ENCODE assay signal across 8 mouse cellular contexts in genomic region chr9:92249987-92250772, GRCm38 (mm10). TPM values are rescaled to one million over a fixed set of nuclear protein-coding genes. Genes with fewer than 3 reads are reported as not detected.
DNase-seq lines count a peak whose midpoint lies in the region; ATAC-seq and TF ChIP-seq lines count a peak whose summit lies in the region.

No protein-coding gene starts in this region.

- peak overlapping the region; percentile 65 for H3K27ac ChIP-seq in forebrain, embryonic 11.5 days (ENCODE audit: low read depth, low read length)
- peak overlapping the region; percentile 98 for H3K27ac ChIP-seq in heart, embryonic 16.5 days (ENCODE audit: low read length)
- peak overlapping the region; percentile 84 for H3K27ac ChIP-seq in liver, embryonic 15.5 days (replicated peaks)
- H3K27ac ChIP-seq in neural tube, embryonic 11.5 days (ENCODE audit: low read depth, low read length) = peak overlapping the region; percentile 70
- peak overlapping the region; percentile 96 for H3K27ac ChIP-seq in stomach, embryonic 16.5 days (ENCODE audit: low read length)

- peaks cover 16% of the 10 kb centered on the region for H3K9me3 ChIP-seq in E14TG2a.4 (ENCODE audit: low read length)
- no peaks in the 10 kb centered on the region for H3K9me3 ChIP-seq in forebrain, embryonic 11.5 days (ENCODE audit: control insufficient read depth, low read length)
- H3K9me3 ChIP-seq in heart, embryonic 16.5 days (replicated peaks; ENCODE audit: control insufficient read depth, low read length) = no peaks in the 10 kb centered on the region
- H3K9me3 ChIP-seq in liver, embryonic 15.5 days (replicated peaks) = no peaks in the 10 kb centered on the region
- H3K9me3 ChIP-seq in neural tube, embryonic 11.5 days (ENCODE audit: control insufficient read depth, low read length) = no peaks in the 10 kb centered on the region
- no peaks in the 10 kb centered on the region for H3K9me3 ChIP-seq in stomach, embryonic 16.5 days (replicated peaks; ENCODE audit: control insufficient read depth, low read length)

- H3K4me3 ChIP-seq in E14TG2a.4 (replicated peaks; ENCODE audit: low read length) = peak overlapping the region; percentile 83
- peak overlapping the region; percentile 52 for H3K4me3 ChIP-seq in forebrain, embryonic 11.5 days (ENCODE audit: low read depth, low read length)
- H3K4me3 ChIP-seq in heart, embryonic 16.5 days (ENCODE audit: low read length) = peak overlapping the region; percentile 84
- H3K4me3 ChIP-seq in liver, embryonic 15.5 days (replicated peaks) = peak overlapping the region; percentile 63
- peak overlapping the region; percentile 49 for H3K4me3 ChIP-seq in neural tube, embryonic 11.5 days (ENCODE audit: low read depth, low read length)
- peak overlapping the region; percentile 67 for H3K4me3 ChIP-seq in stomach, embryonic 16.5 days (replicated peaks; ENCODE audit: low read length)

- H3K4me2 ChIP-seq in forebrain, embryonic 11.5 days (ENCODE audit: low read depth, low read length, severe bottlenecking) = peak overlapping the region; percentile 54
- peak overlapping the region; percentile 82 for H3K4me2 ChIP-seq in heart, embryonic 16.5 days (ENCODE audit: low read depth, low read length)
- H3K4me2 ChIP-seq in liver, embryonic 15.5 days = peak overlapping the region; percentile 70
- H3K4me2 ChIP-seq in neural tube, embryonic 11.5 days (ENCODE audit: low read depth) = peak overlapping the region; percentile 66
- H3K4me2 ChIP-seq in stomach, embryonic 16.5 days (ENCODE audit: low read depth, low read length) = peak overlapping the region; percentile 58

- H3K36me3 ChIP-seq in E14TG2a.4 (ENCODE audit: insufficient read depth, low read length) = no peaks in the 10 kb centered on the region
- no peaks in the 10 kb centered on the region for H3K36me3 ChIP-seq in forebrain, embryonic 11.5 days (ENCODE audit: control insufficient read depth, insufficient read depth, low read length)
- no peaks in the 10 kb centered on the region for H3K36me3 ChIP-seq in heart, embryonic 16.5 days (ENCODE audit: control insufficient read depth, insufficient read depth)
- H3K36me3 ChIP-seq in liver, embryonic 15.5 days (replicated peaks) = no peaks in the 10 kb centered on the region
- no peaks in the 10 kb centered on the region for H3K36me3 ChIP-seq in neural tube, embryonic 11.5 days (ENCODE audit: control insufficient read depth, insufficient read depth, low read length)
- no peaks in the 10 kb centered on the region for H3K36me3 ChIP-seq in stomach, embryonic 16.5 days (ENCODE audit: control insufficient read depth, insufficient read depth, low read length)

- under 1% methylated on average over 40 of the region's 40 CpGs for WGBS in forebrain, embryonic 11.5 days
- WGBS in heart, embryonic 16.5 days = under 1% methylated on average over 40 of the region's 40 CpGs
- under 1% methylated on average over 40 of the region's 40 CpGs for WGBS in liver, embryonic 15.5 days (ENCODE audit: insufficient replicate concordance)
- WGBS in neural tube, embryonic 11.5 days = under 1% methylated on average over 40 of the region's 40 CpGs
- under 1% methylated on average over 40 of the region's 40 CpGs for WGBS in stomach, embryonic 16.5 days

- H3K9ac ChIP-seq in forebrain, embryonic 11.5 days (ENCODE audit: low read length) = peak overlapping the region; percentile 71
- H3K9ac ChIP-seq in heart, embryonic 16.5 days (ENCODE audit: low read length) = peak overlapping the region; percentile 89
- peak overlapping the region; percentile 54 for H3K9ac ChIP-seq in liver, embryonic 15.5 days
- peak overlapping the region; percentile 65 for H3K9ac ChIP-seq in neural tube, embryonic 11.5 days (ENCODE audit: low read length)
- peak overlapping the region; percentile 77 for H3K9ac ChIP-seq in stomach, embryonic 16.5 days (ENCODE audit: low read length)

- H3K27me3 ChIP-seq in E14TG2a.4 (ENCODE audit: insufficient read depth, low read length) = no peaks in the 10 kb centered on the region
- no peaks in the 10 kb centered on the region for H3K27me3 ChIP-seq in forebrain, embryonic 11.5 days (ENCODE audit: control insufficient read depth, insufficient read depth, low read length)
- H3K27me3 ChIP-seq in heart, embryonic 16.5 days (ENCODE audit: control insufficient read depth, insufficient read depth, low read length) = no peaks in the 10 kb centered on the region
- H3K27me3 ChIP-seq in liver, embryonic 15.5 days = no peaks in the 10 kb centered on the region
- no peaks in the 10 kb centered on the region for H3K27me3 ChIP-seq in neural tube, embryonic 11.5 days (ENCODE audit: control insufficient read depth, insufficient read depth, low read length)
- H3K27me3 ChIP-seq in stomach, embryonic 16.5 days (ENCODE audit: control insufficient read depth, insufficient read depth, low read length) = no peaks in the 10 kb centered on the region

- DNase-seq in c-Kit-positive CD71-positive TER-119-positive erythroid progenitor cells, embryonic 14.5 days (ENCODE audit: low spot score) = peak; percentile 37
- peak; percentile 86 for DNase-seq in forebrain, embryonic 11.5 days (ENCODE audit: low spot score)
- DNase-seq in kidney, postnatal 14 days = peak; percentile 91
- peak; percentile 79 for DNase-seq in neural tube, embryonic 11.5 days (ENCODE audit: low spot score)

- H3K4me1 ChIP-seq in E14TG2a.4 (replicated peaks; ENCODE audit: low read depth, low read length) = peaks cover 29% of the 10 kb centered on the region
- peaks cover 2% of the 10 kb centered on the region; the same call in 1 of the 2 replicates for H3K4me1 ChIP-seq in forebrain, embryonic 11.5 days (replicated peaks; ENCODE audit: control insufficient read depth, insufficient read depth, low read length)
- H3K4me1 ChIP-seq in heart, embryonic 16.5 days (ENCODE audit: control insufficient read depth, insufficient read depth, low read length) = peaks cover 14% of the 10 kb centered on the region
- peaks cover 32% of the 10 kb centered on the region for H3K4me1 ChIP-seq in liver, embryonic 15.5 days (replicated peaks)
- H3K4me1 ChIP-seq in neural tube, embryonic 11.5 days (ENCODE audit: control insufficient read depth, insufficient read depth, low read length) = no peaks in the 10 kb centered on the region
- peaks cover 9% of the 10 kb centered on the region for H3K4me1 ChIP-seq in stomach, embryonic 16.5 days (ENCODE audit: control insufficient read depth, insufficient read depth, low read length)

- ATAC-seq in forebrain, embryonic 11.5 days (replicated peaks; ENCODE audit: low FRiP score) = peak; percentile 95
- ATAC-seq in heart, embryonic 16.5 days (replicated peaks; ENCODE audit: extremely low read depth, insufficient read depth, low FRiP score) = peak; percentile 93
- peak; percentile 80 for ATAC-seq in liver, embryonic 15.5 days (ENCODE audit: insufficient read depth)
- peak; percentile 89 for ATAC-seq in neural tube, embryonic 11.5 days (ENCODE audit: insufficient read depth, low FRiP score, low TSS enrichment)
- ATAC-seq in stomach, embryonic 16.5 days (ENCODE audit: insufficient read depth, low FRiP score) = peak; percentile 96

- no peak for TF ChIP-seq CTCF in E14TG2a.4 (conservative IDR thresholded peaks at IDR 0.05; ENCODE audit: low read length)

RNA-seq across cellular contexts. Expression of gene Plscr1, which starts 0.6 kb away (rescaled TPM):
- polyA plus RNA-seq in forebrain, embryonic 11.5 days (2014; fragmentation: Nextera tagmentation; extraction: Ambion mirVana) = 31.5 and 32.4 TPM in 2 replicates
- 25.3 and 26.1 TPM in 2 replicates for polyA plus RNA-seq in heart, embryonic 16.5 days (2015; fragmentation: Nextera tagmentation; extraction: Ambion mirVana)
- 25.5 and 26.3 TPM in 2 replicates for polyA plus RNA-seq in liver, embryonic 15.5 days (2015; fragmentation: Nextera tagmentation; extraction: Ambion mirVana)
- polyA plus RNA-seq in neural tube, embryonic 11.5 days (2014; fragmentation: Nextera tagmentation; extraction: Ambion mirVana) = 27.9 and 34.8 TPM in 2 replicates
- polyA plus RNA-seq in stomach, embryonic 16.5 days (2015; fragmentation: Nextera tagmentation; extraction: Ambion mirVana) = 53.9 and 56.2 TPM in 2 replicates

RNA-seq across cellular contexts. Expression of gene Plscr2, which starts 25.2 kb away (rescaled TPM):
- polyA plus RNA-seq in forebrain, embryonic 11.5 days (2014; fragmentation: Nextera tagmentation; extraction: Ambion mirVana) = 0.69 and 1.3 TPM in 2 replicates
- 9.3 and 11.3 TPM in 2 replicates for polyA plus RNA-seq in heart, embryonic 16.5 days (2015; fragmentation: Nextera tagmentation; extraction: Ambion mirVana)
- 0.48 and 0.64 TPM in 2 replicates for polyA plus RNA-seq in liver, embryonic 15.5 days (2015; fragmentation: Nextera tagmentation; extraction: Ambion mirVana)
- polyA plus RNA-seq in neural tube, embryonic 11.5 days (2014; fragmentation: Nextera tagmentation; extraction: Ambion mirVana) = 0.20 TPM in 1 of 2 replicates, not detected in the other
- 1.0 and 1.9 TPM in 2 replicates for polyA plus RNA-seq in stomach, embryonic 16.5 days (2015; fragmentation: Nextera tagmentation; extraction: Ambion mirVana)

RNA-seq across cellular contexts. Expression of gene Plscr5, which starts 57.4 kb away (rescaled TPM):
- polyA plus RNA-seq in forebrain, embryonic 11.5 days (2014; fragmentation: Nextera tagmentation; extraction: Ambion mirVana) = not detected in 2 replicates
- polyA plus RNA-seq in heart, embryonic 16.5 days (2015; fragmentation: Nextera tagmentation; extraction: Ambion mirVana) = not detected in 2 replicates
- not detected in 2 replicates for polyA plus RNA-seq in liver, embryonic 15.5 days (2015; fragmentation: Nextera tagmentation; extraction: Ambion mirVana)
- polyA plus RNA-seq in neural tube, embryonic 11.5 days (2014; fragmentation: Nextera tagmentation; extraction: Ambion mirVana) = not detected in 2 replicates
- 0.22 TPM in 1 of 2 replicates, not detected in the other for polyA plus RNA-seq in stomach, embryonic 16.5 days (2015; fragmentation: Nextera tagmentation; extraction: Ambion mirVana)

RNA-seq across cellular contexts. Expression of gene 1700057G04Rik, which starts 59.0 kb away (rescaled TPM):
- not detected in 2 replicates for polyA plus RNA-seq in forebrain, embryonic 11.5 days (2014; fragmentation: Nextera tagmentation; extraction: Ambion mirVana)
- not detected in 2 replicates for polyA plus RNA-seq in heart, embryonic 16.5 days (2015; fragmentation: Nextera tagmentation; extraction: Ambion mirVana)
- polyA plus RNA-seq in liver, embryonic 15.5 days (2015; fragmentation: Nextera tagmentation; extraction: Ambion mirVana) = not detected in 2 replicates
- not detected in 2 replicates for polyA plus RNA-seq in neural tube, embryonic 11.5 days (2014; fragmentation: Nextera tagmentation; extraction: Ambion mirVana)
- not detected in 2 replicates for polyA plus RNA-seq in stomach, embryonic 16.5 days (2015; fragmentation: Nextera tagmentation; extraction: Ambion mirVana)

Comparison
In these comparisons a context has a peak if more than half of its experiments do, and no peak if none do; other contexts are left out.
1. Peak in every context shown above with its lines: DNase-seq, ATAC-seq, H3K4me3 ChIP-seq and H3K27ac ChIP-seq.
2. DNase-seq: peak in every context shown above with its lines; median percentile 91 in kidney, postnatal 14 days; 86 in forebrain, embryonic 11.5 days; 79 in neural tube, embryonic 11.5 days; 37 in c-Kit-positive CD71-positive TER-119-positive erythroid progenitor cells, embryonic 14.5 days.